Mouse (Mus musculus) stomach, postnatal 0 days (tissue): Measurements from ENCODE around the gene Prodh2.

Experiments used
- CTCF ChIP-seq: IDR thresholded peaks from 2 replicates; pipeline ENCODE4 v1.5.1; 2016; ENCODE audit warnings: antibody characterized with exemption, low read depth, mild to moderate bottlenecking, moderate library complexity
- EP300 ChIP-seq: optimal IDR thresholded peaks from 2 replicates; pipeline ENCODE3; 2016; ENCODE audit warnings: antibody characterized with exemption

GRCm38 (mm10) chr7:30544327-30544726, 50.9 kb downstream of the Prodh2 start:
- TF ChIP-seq EP300 (no peak), CTCF (no peak)
